Mouse (Mus musculus) liver, adult (tissue): ENCODE measurements around the gene Ndufa12.

ENCODE experiments used
- GATA4 ChIP-seq: IDR thresholded peaks from 2 replicates; pipeline ENCODE4 v1.6.1; 2014; ENCODE audit warnings: mild to moderate bottlenecking, low read length; ENCODE audit not compliant: insufficient replicate concordance

Ndufa12 gene

DNA sequence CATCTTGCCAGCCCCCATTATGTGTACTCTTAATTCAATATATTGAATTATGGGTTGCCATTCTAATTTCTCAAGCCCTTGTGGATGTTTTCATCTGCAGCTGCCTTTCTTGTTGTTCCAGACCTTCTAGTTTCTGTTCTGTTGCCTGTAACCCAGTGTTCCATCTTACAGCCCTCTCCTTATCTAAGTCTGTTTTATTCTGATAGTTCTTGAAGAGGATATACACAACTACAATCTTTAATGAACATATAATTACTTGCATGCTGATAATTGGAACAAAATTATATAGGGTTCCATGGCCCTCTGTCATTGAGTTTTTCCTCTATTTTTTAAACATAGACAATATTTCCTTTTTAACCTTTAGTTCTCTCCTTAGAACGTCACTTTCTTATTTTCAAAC, 62.0 kb downstream of the Ndufa12 start:
- TF ChIP-seq GATA4: no peak

DNA sequence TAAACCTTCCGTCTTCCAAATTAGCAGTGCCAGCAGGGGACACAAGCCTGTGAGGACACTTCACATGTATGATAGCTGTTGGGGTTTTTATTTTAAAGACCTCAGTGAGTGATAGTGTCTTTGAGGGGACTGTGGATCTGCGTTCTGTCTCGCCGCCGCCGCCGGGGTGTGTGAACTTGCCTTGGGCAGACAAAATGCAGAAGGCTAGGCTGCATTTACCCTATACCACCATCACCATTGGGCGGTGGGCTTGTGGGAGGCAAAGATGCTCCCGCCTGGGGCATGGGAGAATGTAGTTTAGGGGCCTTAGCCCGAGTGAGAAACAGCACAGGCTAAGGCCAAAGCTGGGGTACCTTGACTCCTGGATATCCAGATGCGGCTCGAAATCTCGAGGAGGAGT, 64.1 kb downstream of the Ndufa12 start:
- TF ChIP-seq GATA4: no peak

DNA sequence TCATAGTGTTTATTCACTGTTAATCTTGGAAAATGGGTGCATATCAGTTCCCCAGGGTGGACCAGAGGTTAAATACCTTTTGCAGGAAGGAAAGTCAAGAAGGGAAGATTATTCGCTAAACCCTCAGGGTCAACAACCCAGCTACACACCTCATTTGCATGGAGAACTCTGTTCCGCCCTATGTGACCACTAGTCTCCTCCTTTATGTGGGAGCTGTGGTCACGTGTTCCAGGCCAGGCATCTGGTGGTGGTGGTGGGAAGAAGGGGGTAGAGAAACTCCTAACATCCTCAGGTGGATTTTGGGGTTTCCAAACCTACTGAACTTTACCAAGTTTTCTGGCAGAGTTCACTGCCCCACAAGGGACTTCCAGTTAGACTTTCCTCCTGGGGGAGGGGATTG, 64.7 kb downstream of the Ndufa12 start:
- TF ChIP-seq GATA4: no peak

DNA sequence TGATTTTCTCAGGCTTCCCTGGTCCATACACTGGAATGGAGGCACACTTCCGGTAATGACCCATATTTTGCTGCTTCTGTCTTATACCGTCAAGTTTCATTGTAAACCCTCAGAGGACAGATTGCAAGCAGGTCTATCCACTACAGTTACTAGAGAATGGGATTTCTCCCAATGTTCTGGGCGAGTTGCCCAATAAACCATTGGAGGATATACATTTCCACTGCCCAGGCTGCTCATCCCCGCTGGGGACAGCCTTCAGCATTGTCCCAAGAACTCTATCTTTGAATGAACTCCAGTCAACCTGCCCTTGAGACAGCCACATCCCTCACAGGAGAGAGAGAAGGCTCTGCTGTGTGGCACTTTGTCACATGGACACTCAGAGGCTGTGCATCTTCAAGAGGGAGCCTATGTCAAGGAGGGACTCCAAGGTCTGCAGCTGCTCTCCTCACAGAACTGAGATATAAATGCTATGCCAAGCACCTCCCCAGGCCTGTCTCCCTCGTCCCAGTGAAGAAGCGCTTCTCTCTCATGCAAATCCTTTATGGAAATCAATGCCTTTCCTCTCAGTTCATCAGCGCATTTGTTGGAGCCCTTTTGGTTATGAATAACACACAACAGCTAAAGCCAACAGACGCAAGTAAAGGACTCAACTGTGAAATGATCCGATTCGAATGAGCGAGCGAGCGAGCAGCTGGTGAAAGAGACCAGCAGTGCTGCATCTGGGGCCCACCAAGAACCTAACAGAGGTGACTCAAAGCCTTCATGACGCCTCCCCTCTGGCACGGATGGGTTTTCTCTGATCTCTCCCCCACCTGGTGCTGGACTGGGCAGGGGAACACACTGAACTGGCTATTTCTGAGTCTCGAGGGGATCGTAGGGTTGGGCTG, 67.4 kb downstream of the Ndufa12 start:
- no peak for TF ChIP-seq GATA4
